Mouse (Mus musculus): ENCODE data around the gene Spred1. TPM values are rescaled to one million over a fixed set of nuclear protein-coding genes. Genes with fewer than 3 reads are reported as not detected.

Spred1 gene
- polyA plus RNA-seq, 1 experiment from 2014 or later: 3.7 TPM

DNA sequence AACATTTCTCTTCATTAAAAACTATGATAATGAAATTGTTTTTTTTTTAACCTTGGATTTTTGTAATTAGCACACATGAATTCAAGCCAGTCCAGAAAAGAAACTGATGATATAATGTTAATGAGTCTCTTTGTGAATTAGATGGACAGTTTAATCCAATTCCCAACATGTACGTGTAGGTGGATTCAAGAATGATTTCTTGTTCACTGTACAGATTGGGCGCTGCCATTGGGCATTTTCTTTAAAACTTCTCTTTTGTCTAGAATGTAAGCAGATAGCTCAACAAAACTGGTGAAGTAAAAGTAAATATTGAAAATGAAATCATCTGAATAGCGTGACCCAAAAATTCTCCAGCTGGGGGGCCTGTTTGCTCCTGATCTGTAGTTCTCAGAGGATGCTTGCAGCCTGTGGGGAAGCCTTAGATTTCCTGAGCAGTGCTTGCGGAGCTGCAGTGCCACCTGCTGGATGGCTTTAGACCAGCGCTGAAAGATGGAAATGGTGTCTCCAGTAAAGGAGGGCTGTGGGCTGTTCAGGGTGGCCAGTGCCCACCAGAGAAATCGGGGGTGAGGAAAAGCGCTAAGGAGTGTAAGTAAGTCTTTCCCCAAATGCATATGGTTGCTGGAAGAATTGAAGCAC is 59.2 kb downstream of the Spred1 start:
- H3K9me3 ChIP-seq (replicated peaks; ENCODE audit: control insufficient read depth, low read length): no peaks in the 10 kb centered on the region
- H3K4me3 ChIP-seq (ENCODE audit: low read length): no peak overlapping the region
- no peaks in the 10 kb centered on the region for H3K27me3 ChIP-seq (ENCODE audit: control insufficient read depth, insufficient read depth, low read length)
- no peak overlapping the region for H3K4me2 ChIP-seq (ENCODE audit: low read depth, low read length)
- H3K36me3 ChIP-seq (ENCODE audit: control insufficient read depth, insufficient read depth): peaks cover 23% of the 10 kb centered on the region; the same call in 1 of the 2 replicates
- peak; percentile 23; the same call in 1 of the 2 replicates for ATAC-seq (replicated peaks; ENCODE audit: extremely low read depth, insufficient read depth, low FRiP score)
- no peak overlapping the region for H3K27ac ChIP-seq (ENCODE audit: low read length)
- H3K4me1 ChIP-seq (ENCODE audit: control insufficient read depth, insufficient read depth, low read length): no peaks in the 10 kb centered on the region
- no peak overlapping the region for H3K9ac ChIP-seq (ENCODE audit: low read length)
- 40% methylated on average over 7 of the region's 7 CpGs for WGBS

DNA sequence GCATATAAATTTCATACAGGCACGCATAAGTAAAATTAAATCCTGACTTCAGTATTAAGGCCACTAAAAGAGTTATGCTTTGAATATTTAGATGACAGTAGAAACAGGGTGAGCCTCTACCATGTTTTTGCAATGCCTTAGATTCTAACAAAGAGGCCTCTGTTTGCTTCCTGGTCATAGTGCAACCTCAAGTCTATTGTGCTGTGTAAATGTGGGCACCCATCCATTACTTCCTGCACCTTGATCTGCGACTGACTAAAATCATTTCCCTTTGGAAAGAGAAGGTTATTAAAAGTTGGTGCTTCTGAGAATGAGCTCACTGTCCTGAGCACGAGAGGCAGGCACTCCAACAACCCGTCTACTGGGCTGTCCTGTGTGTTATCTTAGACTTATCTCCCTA is 64.4 kb downstream of the Spred1 start:
- no peaks in the 10 kb centered on the region for H3K27me3 ChIP-seq (ENCODE audit: control insufficient read depth, insufficient read depth, low read length)
- no peak for ATAC-seq (replicated peaks; ENCODE audit: extremely low read depth, insufficient read depth, low FRiP score)
- H3K9ac ChIP-seq (ENCODE audit: low read length): no peak overlapping the region
- H3K36me3 ChIP-seq (ENCODE audit: control insufficient read depth, insufficient read depth): peaks cover 20% of the 10 kb centered on the region; the same call in 1 of the 2 replicates
- H3K4me3 ChIP-seq (ENCODE audit: low read length): no peak overlapping the region
- H3K4me2 ChIP-seq (ENCODE audit: low read depth, low read length): no peak overlapping the region
- no peak overlapping the region for H3K27ac ChIP-seq (ENCODE audit: low read length)
- H3K9me3 ChIP-seq (replicated peaks; ENCODE audit: control insufficient read depth, low read length): no peaks in the 10 kb centered on the region
- no peaks in the 10 kb centered on the region for H3K4me1 ChIP-seq (ENCODE audit: control insufficient read depth, insufficient read depth, low read length)
- WGBS: 79% methylated on average over 4 of the region's 4 CpGs

DNA sequence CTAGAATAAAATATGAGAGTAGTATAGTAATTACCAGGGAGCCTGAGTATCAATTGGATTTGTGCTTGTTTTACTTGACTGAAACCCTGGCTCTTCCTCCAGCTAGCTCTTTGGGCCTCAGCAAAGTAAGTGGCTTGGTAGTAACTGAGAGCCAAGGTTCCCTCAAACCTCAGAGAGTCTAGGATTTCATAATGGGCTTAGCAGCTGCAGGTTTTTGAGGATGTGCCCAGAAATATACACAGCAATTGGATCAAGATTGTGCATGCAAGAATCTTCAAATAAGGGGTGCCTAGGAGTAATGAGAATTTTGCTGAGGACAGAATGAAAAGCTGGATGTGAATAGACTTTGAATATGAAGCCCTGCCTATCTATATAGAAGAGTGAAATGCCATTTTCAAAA is 69.7 kb downstream of the Spred1 start:
- H3K27ac ChIP-seq (ENCODE audit: low read length): no peak overlapping the region
- no peaks in the 10 kb centered on the region for H3K9me3 ChIP-seq (replicated peaks; ENCODE audit: control insufficient read depth, low read length)
- H3K4me1 ChIP-seq (ENCODE audit: control insufficient read depth, insufficient read depth, low read length): no peaks in the 10 kb centered on the region
- H3K27me3 ChIP-seq (ENCODE audit: control insufficient read depth, insufficient read depth, low read length): no peaks in the 10 kb centered on the region
- ATAC-seq (replicated peaks; ENCODE audit: extremely low read depth, insufficient read depth, low FRiP score): no peak
- H3K4me3 ChIP-seq (ENCODE audit: low read length): no peak overlapping the region
- H3K36me3 ChIP-seq (ENCODE audit: control insufficient read depth, insufficient read depth): peaks cover 4% of the 10 kb centered on the region; the same call in 1 of the 2 replicates
- no peak overlapping the region for H3K4me2 ChIP-seq (ENCODE audit: low read depth, low read length)
- H3K9ac ChIP-seq (ENCODE audit: low read length): no peak overlapping the region

DNA sequence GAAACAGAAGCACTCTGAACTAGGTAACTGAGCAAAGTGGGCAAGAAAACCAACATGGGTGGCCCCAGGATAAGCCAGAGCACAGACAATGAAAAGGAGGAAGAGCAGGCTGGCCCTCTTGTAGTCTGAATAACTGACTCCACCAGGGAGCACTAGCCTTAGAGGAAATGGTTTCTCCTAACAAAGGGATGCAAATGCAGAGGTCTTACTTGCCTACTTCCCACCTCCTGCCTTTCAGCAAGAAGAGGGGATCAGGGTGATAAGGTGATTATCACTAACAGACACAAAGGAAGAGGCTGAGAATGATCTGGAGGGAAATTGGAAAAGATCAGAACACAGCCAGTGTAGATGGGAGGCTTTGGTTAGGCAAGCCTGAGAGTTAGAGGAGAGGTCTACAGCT is 73.1 kb downstream of the Spred1 start:
- no peak overlapping the region for H3K4me2 ChIP-seq (ENCODE audit: low read depth, low read length)
- no peak for ATAC-seq (replicated peaks; ENCODE audit: extremely low read depth, insufficient read depth, low FRiP score)
- no peaks in the 10 kb centered on the region for H3K36me3 ChIP-seq (ENCODE audit: control insufficient read depth, insufficient read depth)
- H3K27me3 ChIP-seq (ENCODE audit: control insufficient read depth, insufficient read depth, low read length): no peaks in the 10 kb centered on the region
- no peaks in the 10 kb centered on the region for H3K9me3 ChIP-seq (replicated peaks; ENCODE audit: control insufficient read depth, low read length)
- H3K4me1 ChIP-seq (ENCODE audit: control insufficient read depth, insufficient read depth, low read length): no peaks in the 10 kb centered on the region
- no peak overlapping the region for H3K27ac ChIP-seq (ENCODE audit: low read length)
- no peak overlapping the region for H3K4me3 ChIP-seq (ENCODE audit: low read length)
- no peak overlapping the region for H3K9ac ChIP-seq (ENCODE audit: low read length)

DNA sequence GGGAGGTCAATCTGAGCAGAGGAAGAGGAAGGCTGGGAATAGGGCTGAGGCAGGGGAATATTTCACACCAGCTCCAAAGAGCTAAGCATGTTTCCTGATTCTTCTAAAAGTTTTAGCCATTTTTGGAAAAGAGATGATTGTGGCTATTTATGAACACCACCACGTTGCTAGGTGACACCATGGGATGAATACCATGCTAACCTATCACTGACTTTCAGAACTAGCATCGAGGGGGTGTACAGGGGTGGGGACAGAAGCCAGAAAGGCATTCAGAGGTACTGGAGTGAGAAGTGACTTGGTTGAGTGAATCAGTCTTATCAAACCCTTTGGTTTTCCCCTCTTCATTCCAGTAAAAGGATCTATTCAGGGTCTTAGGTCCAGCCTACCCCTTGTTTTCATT is 74.0 kb downstream of the Spred1 start:
- ATAC-seq (replicated peaks; ENCODE audit: extremely low read depth, insufficient read depth, low FRiP score): no peak
- H3K4me2 ChIP-seq (ENCODE audit: low read depth, low read length): no peak overlapping the region
- no peaks in the 10 kb centered on the region; the same call in 1 of the 2 replicates for H3K4me1 ChIP-seq (ENCODE audit: control insufficient read depth, insufficient read depth, low read length)
- no peaks in the 10 kb centered on the region for H3K36me3 ChIP-seq (ENCODE audit: control insufficient read depth, insufficient read depth)
- no peak overlapping the region for H3K27ac ChIP-seq (ENCODE audit: low read length)
- no peaks in the 10 kb centered on the region for H3K9me3 ChIP-seq (replicated peaks; ENCODE audit: control insufficient read depth, low read length)
- H3K4me3 ChIP-seq (ENCODE audit: low read length): no peak overlapping the region
- H3K27me3 ChIP-seq (ENCODE audit: control insufficient read depth, insufficient read depth, low read length): no peaks in the 10 kb centered on the region
- WGBS: 20% methylated on average over 2 of the region's 2 CpGs
- H3K9ac ChIP-seq (ENCODE audit: low read length): no peak overlapping the region

DNA sequence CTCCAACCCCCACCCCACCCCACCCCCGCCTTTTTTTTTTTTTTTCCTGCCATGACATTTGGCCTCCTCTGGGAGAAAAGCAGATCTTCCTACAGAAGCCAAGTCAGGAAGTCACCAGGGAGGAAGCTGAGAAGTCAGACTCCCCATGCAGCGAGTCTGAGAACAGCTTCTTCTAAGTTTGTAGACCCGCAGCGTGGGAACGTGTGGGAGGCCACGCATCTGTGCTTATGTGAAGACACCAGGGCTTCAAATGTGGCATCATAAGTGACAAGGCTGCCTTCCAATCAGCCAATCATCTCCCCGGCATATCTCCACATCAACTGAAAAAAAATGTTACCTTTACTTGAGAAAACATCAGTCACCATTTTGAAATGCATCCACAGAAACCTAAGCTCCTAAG is 74.4 kb downstream of the Spred1 start:
- WGBS: 42% methylated on average over 7 of the region's 7 CpGs
- ATAC-seq (replicated peaks; ENCODE audit: extremely low read depth, insufficient read depth, low FRiP score): no peak
- no peak overlapping the region for H3K4me2 ChIP-seq (ENCODE audit: low read depth, low read length)

DNA sequence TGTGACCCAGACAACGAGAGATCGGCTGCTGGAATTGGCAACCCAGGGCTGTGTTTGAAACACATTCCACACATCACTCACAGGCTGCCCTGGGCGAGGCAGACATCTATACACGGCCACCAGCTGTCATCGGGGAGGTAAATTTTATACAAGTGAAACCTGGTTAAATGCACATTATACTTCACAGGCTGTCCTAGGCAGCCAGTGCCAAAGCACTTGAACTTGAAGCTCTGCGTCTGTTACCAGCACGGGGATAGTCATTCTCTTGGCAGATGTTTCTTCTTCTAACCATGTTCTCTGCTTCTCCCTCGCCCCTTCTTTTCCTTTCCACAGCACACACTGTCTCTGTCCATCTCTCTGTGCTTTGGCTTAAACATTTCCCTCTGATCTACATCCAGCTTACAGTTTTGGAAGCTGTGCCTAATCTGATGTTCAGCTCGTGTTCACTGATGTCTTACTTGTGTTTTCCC is 79.7 kb downstream of the Spred1 start:
- Histone ChIP-seq H3K27ac (ENCODE audit: low read length) (no peak overlapping the region), H3K9me3 (replicated peaks; ENCODE audit: control insufficient read depth, low read length) (no peaks in the 10 kb centered on the region), H3K9ac (ENCODE audit: low read length) (no peak overlapping the region), H3K4me2 (ENCODE audit: low read depth, low read length) (peak overlapping the region; percentile 25; the same call in 1 of the 2 replicates), H3K4me1 (ENCODE audit: control insufficient read depth, insufficient read depth, low read length) (peaks cover 4% of the 10 kb centered on the region; the same call in 1 of the 2 replicates), H3K4me3 (ENCODE audit: low read length) (no peak overlapping the region), H3K36me3 (ENCODE audit: control insufficient read depth, insufficient read depth) (no peaks in the 10 kb centered on the region), H3K27me3 (ENCODE audit: control insufficient read depth, insufficient read depth, low read length) (no peaks in the 10 kb centered on the region)
- WGBS: 36% methylated on average over 9 of the region's 9 CpGs
- no peak for ATAC-seq (replicated peaks; ENCODE audit: extremely low read depth, insufficient read depth, low FRiP score)

More for the DNA sequence above, 74.4 kb downstream of the Spred1 start:
- H3K9ac ChIP-seq (ENCODE audit: low read length): no peak overlapping the region
- no peaks in the 10 kb centered on the region for H3K9me3 ChIP-seq (replicated peaks; ENCODE audit: control insufficient read depth, low read length)
- H3K36me3 ChIP-seq (ENCODE audit: control insufficient read depth, insufficient read depth): no peaks in the 10 kb centered on the region
- no peak overlapping the region for H3K4me3 ChIP-seq (ENCODE audit: low read length)
- H3K27ac ChIP-seq (ENCODE audit: low read length): 0 out of 2 replicates have a peak overlapping the region, but pooled peaks have one; percentile 5
- no peaks in the 10 kb centered on the region for H3K27me3 ChIP-seq (ENCODE audit: control insufficient read depth, insufficient read depth, low read length)
- peaks cover 3% of the 10 kb centered on the region; the same call in 1 of the 2 replicates for H3K4me1 ChIP-seq (ENCODE audit: control insufficient read depth, insufficient read depth, low read length)

DNA sequence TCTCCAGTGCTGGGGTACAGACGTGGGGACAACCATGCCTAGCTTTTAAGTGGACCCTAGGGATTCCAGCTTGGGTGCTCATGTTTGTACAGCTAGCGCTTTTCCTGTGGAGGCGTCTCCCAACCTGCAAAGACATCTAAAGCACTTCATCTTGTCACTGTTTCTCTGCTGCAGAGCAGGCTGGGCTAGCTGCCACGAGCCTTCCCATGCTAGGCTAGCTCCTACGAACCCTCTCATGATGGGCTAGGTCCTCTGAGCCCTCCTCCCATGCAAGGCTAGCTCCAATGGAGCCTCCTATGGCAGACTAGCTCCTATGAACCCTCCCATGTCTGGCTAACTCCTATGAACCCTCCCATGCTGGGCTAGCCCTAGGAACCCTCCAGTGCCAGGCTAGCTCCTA is 82.2 kb downstream of the Spred1 start:
- H3K9ac ChIP-seq (ENCODE audit: low read length): no peak overlapping the region
- WGBS: 48% methylated on average over 5 of the region's 5 CpGs
- no peak for ATAC-seq (replicated peaks; ENCODE audit: extremely low read depth, insufficient read depth, low FRiP score)
- no peak overlapping the region for H3K4me2 ChIP-seq (ENCODE audit: low read depth, low read length)
- no peak overlapping the region for H3K4me3 ChIP-seq (ENCODE audit: low read length)
- H3K27me3 ChIP-seq (ENCODE audit: control insufficient read depth, insufficient read depth, low read length): no peaks in the 10 kb centered on the region
- H3K36me3 ChIP-seq (ENCODE audit: control insufficient read depth, insufficient read depth): no peaks in the 10 kb centered on the region
- H3K9me3 ChIP-seq (replicated peaks; ENCODE audit: control insufficient read depth, low read length): no peaks in the 10 kb centered on the region
- H3K4me1 ChIP-seq (ENCODE audit: control insufficient read depth, insufficient read depth, low read length): peaks cover 4% of the 10 kb centered on the region; the same call in 1 of the 2 replicates
- H3K27ac ChIP-seq (ENCODE audit: low read length): no peak overlapping the region

DNA sequence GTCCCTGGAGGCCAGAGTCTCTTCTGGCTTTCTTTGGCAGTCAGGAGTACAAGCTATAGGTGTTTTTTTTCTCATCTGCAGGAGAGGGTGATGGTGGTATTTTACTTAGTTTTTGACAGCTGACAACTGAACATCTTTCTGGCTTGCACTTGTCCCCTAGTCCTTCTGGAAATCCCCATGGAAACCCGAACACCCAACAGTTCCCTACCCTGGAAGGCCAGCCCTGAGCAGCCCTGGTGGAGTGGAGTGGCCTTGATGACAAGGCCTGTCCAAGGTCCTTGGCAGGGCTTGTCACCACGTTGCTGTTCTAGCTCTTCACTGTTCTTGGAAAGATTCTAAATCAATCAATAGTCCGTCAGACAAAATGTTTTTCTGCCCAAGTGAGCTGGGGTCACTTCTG is 83.4 kb downstream of the Spred1 start:
- H3K4me3 ChIP-seq (ENCODE audit: low read length): no peak overlapping the region
- H3K4me1 ChIP-seq (ENCODE audit: control insufficient read depth, insufficient read depth, low read length): peaks cover 4% of the 10 kb centered on the region; the same call in 1 of the 2 replicates
- ATAC-seq (replicated peaks; ENCODE audit: extremely low read depth, insufficient read depth, low FRiP score): no peak
- H3K27me3 ChIP-seq (ENCODE audit: control insufficient read depth, insufficient read depth, low read length): no peaks in the 10 kb centered on the region
- no peak overlapping the region for H3K4me2 ChIP-seq (ENCODE audit: low read depth, low read length)
- no peaks in the 10 kb centered on the region for H3K9me3 ChIP-seq (replicated peaks; ENCODE audit: control insufficient read depth, low read length)
- no peak overlapping the region for H3K9ac ChIP-seq (ENCODE audit: low read length)
- H3K27ac ChIP-seq (ENCODE audit: low read length): no peak overlapping the region
- 38% methylated on average over 3 of the region's 3 CpGs for WGBS
- no peaks in the 10 kb centered on the region for H3K36me3 ChIP-seq (ENCODE audit: control insufficient read depth, insufficient read depth)

All from heart, embryonic 16.5 days (tissue).